In genomic region chr5:87275581-87275980, GRCm38 (mm10) we compare ENCODE assay signal across 46 mouse cellular contexts. TPM values are rescaled to one million over a fixed set of nuclear protein-coding genes. Genes with fewer than 3 reads are reported as not detected.
"Had no signal": no experiment of that assay in that cellular context is flagged by ENCODE, and none has a peak within 500 bp of the region (broad histone marks: within the 10 kb centered on the region; RNA-seq: fewer than 3 reads in every experiment).

No protein-coding gene starts in this region.

- H3K9ac ChIP-seq: heart, embryonic 12.5 days; heart, embryonic 13.5 days; heart, embryonic 15.5 days; hindbrain, embryonic 12.5 days; hindbrain, embryonic 13.5 days; hindbrain, embryonic 14.5 days; hindbrain, embryonic 15.5 days; intestine, embryonic 15.5 days; kidney, embryonic 15.5 days had no signal

- H3K27me3 ChIP-seq: heart, embryonic 12.5 days; heart, embryonic 13.5 days; heart, embryonic 15.5 days; hindbrain, embryonic 12.5 days; hindbrain, embryonic 13.5 days; hindbrain, embryonic 15.5 days; intestine, embryonic 15.5 days; kidney, embryonic 15.5 days had no signal

- H3K4me2 ChIP-seq: heart, embryonic 11.5 days; heart, embryonic 12.5 days; heart, embryonic 13.5 days; heart, embryonic 15.5 days; hindbrain, embryonic 12.5 days; hindbrain, embryonic 13.5 days; hindbrain, embryonic 14.5 days; hindbrain, embryonic 15.5 days; intestine, embryonic 15.5 days; kidney, embryonic 15.5 days had no signal

- DNase-seq: heart, adult 2 months; heart, postnatal 10 days; heart, postnatal 14 days; heart, postnatal 36 days; heart, postnatal 4 days; kidney, adult 18-20 months; kidney, postnatal 10 days; kidney, postnatal 25 days; kidney, postnatal 4 days; layer of hippocampus, adult 9-11 months; layer of hippocampus, postnatal 36 days had no signal

- H3K9me3 ChIP-seq: heart, embryonic 15.5 days; hindbrain, embryonic 12.5 days; hindbrain, embryonic 15.5 days; intestine, embryonic 15.5 days; kidney, embryonic 15.5 days had no signal

- H3K4me1 ChIP-seq: heart, embryonic 10.5 days; heart, embryonic 12.5 days; heart, embryonic 13.5 days; heart, embryonic 15.5 days; hindbrain, embryonic 10.5 days; hindbrain, embryonic 12.5 days; hindbrain, embryonic 13.5 days; hindbrain, embryonic 15.5 days; intestine, embryonic 15.5 days; kidney, embryonic 15.5 days had no signal

- H3K4me3 ChIP-seq: heart, adult 2 months; heart, embryonic 10.5 days; heart, embryonic 12.5 days; heart, embryonic 13.5 days; heart, embryonic 15.5 days; hindbrain, embryonic 10.5 days; hindbrain, embryonic 12.5 days; hindbrain, embryonic 13.5 days; hindbrain, embryonic 15.5 days; intestine, embryonic 15.5 days; kidney, embryonic 15.5 days; layer of hippocampus, adult 2 months; left cerebral cortex, adult 2 months had no signal

- H3K27ac ChIP-seq: heart, adult 2 months; heart, embryonic 10.5 days; heart, embryonic 13.5 days; heart, embryonic 15.5 days; hindbrain, embryonic 10.5 days; hindbrain, embryonic 12.5 days; hindbrain, embryonic 13.5 days; hindbrain, embryonic 14.5 days; hindbrain, embryonic 15.5 days; hindbrain, postnatal 0 days; intestine, embryonic 15.5 days; kidney, embryonic 15.5 days; kidney, postnatal 0 days; layer of hippocampus, adult 2 months; left cerebral cortex, adult 2 months had no signal

- ATAC-seq: hindbrain, embryonic 16.5 days; hindbrain, postnatal 0 days; inflammation-experienced regulatory T-cells, adult 6 months; intestine, embryonic 15.5 days; intestine, embryonic 16.5 days; intestine, postnatal 0 days had no signal

- H3K36me3 ChIP-seq: heart, embryonic 10.5 days; heart, embryonic 12.5 days; heart, embryonic 13.5 days; heart, embryonic 15.5 days; hindbrain, embryonic 10.5 days; hindbrain, embryonic 12.5 days; hindbrain, embryonic 13.5 days; hindbrain, embryonic 15.5 days; intestine, embryonic 15.5 days; kidney, embryonic 15.5 days had no signal

RNA-seq across cellular contexts. Expression of gene Ugt2b37, which starts 21.0 kb away (rescaled TPM):
- total RNA-seq: heart, adult 2 months; heart, adult 8-10 months; heart, postnatal 10 days; heart, postnatal 14 days; heart, postnatal 25 days; heart, postnatal 36 days; heart, postnatal 4 days; hematopoietic stem cell, adult 5-6 weeks; hindbrain, postnatal 0 days; layer of hippocampus, adult 18-20 months; layer of hippocampus, adult 2 months; layer of hippocampus, adult 8-10 months; layer of hippocampus, postnatal 10 days; layer of hippocampus, postnatal 14 days; layer of hippocampus, postnatal 25 days; layer of hippocampus, postnatal 36 days; left cerebral cortex, adult 18-20 months; left cerebral cortex, adult 2 months had no signal
- polyA plus RNA-seq: heart, adult 2 months; heart, embryonic 10.5 days; heart, embryonic 11.5 days; heart, embryonic 12.5 days; heart, embryonic 13.5 days; heart, embryonic 14.5 days; heart, embryonic 15.5 days; heart, embryonic 16.5 days; heart, postnatal 0 days; hindbrain, embryonic 10.5 days; hindbrain, embryonic 11.5 days; hindbrain, embryonic 12.5 days; hindbrain, embryonic 13.5 days; hindbrain, embryonic 14.5 days; hindbrain, embryonic 15.5 days; hindbrain, embryonic 16.5 days; hindbrain, postnatal 0 days; inflammation-experienced regulatory T-cells, adult 6 months; intestine, embryonic 14.5 days; intestine, embryonic 15.5 days; intestine, embryonic 16.5 days; large intestine, adult 2 months had no signal
